Mouse (Mus musculus) ES-E14 (cell line): ENCODE measurements at regions not wholly inside any gene's neighbourhood (a gene's known extent, or its start where the extent isn't known, plus 50 kb on each side); places are given as distances from the start of the nearest gene placed in this dataset.

Source experiments
- CHD2 ChIP-seq: IDR thresholded peaks from 2 replicates; pipeline ENCODE4 v1.6.1; 2014; ENCODE audit warnings: mild to moderate bottlenecking, low read depth, low read length, inconsistent platforms
- HCFC1 ChIP-seq: IDR thresholded peaks from 2 replicates; pipeline ENCODE4 v1.6.1; 2012; ENCODE audit warnings: low read length, inconsistent platforms, borderline replicate concordance; ENCODE audit not compliant: insufficient read depth
- MAFK ChIP-seq: IDR thresholded peaks from 2 replicates; pipeline ENCODE4 v1.6.1; 2014; ENCODE audit warnings: mild to moderate bottlenecking, low read depth, low read length, inconsistent platforms; ENCODE audit not compliant: insufficient read depth
- ZC3H11A ChIP-seq: IDR thresholded peaks from 2 replicates; pipeline ENCODE4 v1.6.1; 2012; ENCODE audit warnings: low read depth, mild to moderate bottlenecking, inconsistent platforms, low read length, borderline replicate concordance
- ZNF384 ChIP-seq: IDR thresholded peaks from 2 replicates; pipeline ENCODE4 v1.6.1; 2012; ENCODE audit warnings: low read depth, low read length, inconsistent platforms

DNA sequence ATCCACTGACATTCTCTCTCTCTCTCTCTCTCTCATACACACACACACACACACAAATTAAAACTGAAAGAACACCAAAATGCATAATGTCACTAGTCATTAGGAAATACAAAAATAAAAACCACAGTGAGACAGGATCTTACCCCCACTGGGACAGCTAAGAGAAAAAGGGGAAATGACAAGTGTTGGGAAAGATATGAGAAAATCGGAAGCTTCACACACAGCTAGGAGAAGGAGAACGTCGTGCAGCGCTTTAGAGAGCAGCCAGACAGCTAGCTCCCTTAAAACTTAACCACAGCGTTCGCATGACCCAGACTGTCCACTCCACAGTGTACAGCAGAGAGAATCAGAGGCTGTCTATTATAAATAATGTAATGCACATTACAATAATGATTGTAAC lies 60.1 kb upstream of the Tlk1 start:
- TF ChIP-seq CHD2 (no peak), HCFC1 (no peak), ZNF384 (no peak), ZC3H11A (no peak), MAFK (no peak)
